Mouse (Mus musculus): Measurements from ENCODE around the gene Fam173a. TPM values are rescaled to one million over a fixed set of nuclear protein-coding genes. Genes with fewer than 3 reads are reported as not detected.

Gene Fam173a
- 146 and 178 TPM in 2 replicates for polyA plus RNA-seq (2015; fragmentation: Nextera tagmentation; extraction: Ambion mirVana)

DNA sequence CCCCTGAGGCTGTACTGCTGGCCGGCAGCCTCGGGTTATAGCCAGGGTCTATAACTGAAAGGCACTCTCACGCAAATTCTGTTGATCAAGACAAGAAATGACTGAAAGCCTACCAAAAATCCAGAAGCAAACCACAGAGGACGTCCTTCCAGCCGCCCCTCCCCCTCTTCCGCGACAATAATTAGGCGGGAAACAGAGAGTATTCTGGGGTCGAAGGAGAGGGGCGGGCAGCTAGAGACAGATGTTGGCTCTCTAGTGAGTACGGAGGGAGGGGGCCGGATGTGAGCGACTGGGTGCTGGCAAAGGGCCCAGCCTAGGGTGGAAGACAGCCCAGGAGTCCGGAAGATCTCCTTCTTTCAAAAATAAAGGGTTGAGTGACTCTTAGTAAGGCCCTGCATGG is at the start of gene Fam173a:
Fam173a (minus strand) TSS at position 287 of the 400 bp plus-strand sequence.

DNA sequence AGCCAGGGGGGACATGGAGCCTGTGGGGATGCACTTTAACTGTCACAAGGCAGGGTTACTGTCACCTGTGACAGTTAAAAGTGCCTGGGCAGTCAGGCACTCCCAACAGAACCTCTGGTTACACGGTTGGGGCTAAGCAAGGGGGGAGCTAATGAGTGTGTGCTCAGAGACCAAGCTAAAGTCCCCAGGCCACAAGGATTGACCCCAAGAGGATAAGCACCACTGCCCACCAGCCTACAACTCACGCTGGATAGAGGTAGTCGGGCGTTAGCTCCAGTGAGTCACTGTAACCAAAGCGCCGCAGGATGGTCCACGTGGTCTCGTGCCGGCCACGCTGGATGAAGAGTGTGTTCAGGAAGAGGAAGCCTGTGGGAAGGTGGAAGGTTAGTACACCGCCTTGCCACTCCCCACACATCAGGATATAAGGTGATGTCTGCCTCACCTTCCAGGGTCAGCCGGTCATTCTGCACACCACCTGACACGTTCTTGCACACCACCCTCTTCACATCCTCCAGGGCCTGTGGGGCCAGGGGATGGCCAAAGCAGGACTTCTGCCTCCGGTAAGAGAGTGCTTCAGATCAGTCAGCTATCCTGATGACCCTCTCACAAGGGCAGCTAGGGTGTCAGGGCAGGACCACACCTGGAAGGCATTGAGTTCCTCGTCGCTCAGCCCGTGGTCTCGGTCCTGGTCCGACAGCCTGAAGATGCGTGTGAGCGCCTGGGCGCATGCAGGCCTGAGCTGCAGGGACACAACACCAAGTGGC is 48.6 kb upstream of the Fam173a start, which contains the start of gene Gm20683:
Gm20683 (minus strand) TSS at position 647 of the 764 bp plus-strand sequence.

DNA sequence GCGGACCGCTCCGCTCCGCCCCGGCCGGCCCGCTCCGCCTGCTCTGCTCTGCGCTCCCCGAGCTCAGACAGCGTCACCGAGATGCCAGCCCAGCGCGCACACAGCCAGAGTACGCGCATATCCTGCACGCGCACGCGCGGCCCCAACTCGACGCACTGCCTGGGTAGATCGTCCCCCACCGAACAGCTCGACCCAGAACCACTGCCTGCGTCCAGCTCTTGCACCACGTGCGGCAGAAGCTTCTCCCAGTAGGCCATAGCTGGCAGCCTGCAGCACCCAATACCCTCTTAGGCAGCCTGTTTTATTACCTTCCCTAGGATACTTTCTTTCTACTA is 44.3 kb upstream of the Fam173a start, which contains the start of gene Rhbdl1:
Rhbdl1 (minus strand) TSS at position 220 of the 335 bp plus-strand sequence.

DNA sequence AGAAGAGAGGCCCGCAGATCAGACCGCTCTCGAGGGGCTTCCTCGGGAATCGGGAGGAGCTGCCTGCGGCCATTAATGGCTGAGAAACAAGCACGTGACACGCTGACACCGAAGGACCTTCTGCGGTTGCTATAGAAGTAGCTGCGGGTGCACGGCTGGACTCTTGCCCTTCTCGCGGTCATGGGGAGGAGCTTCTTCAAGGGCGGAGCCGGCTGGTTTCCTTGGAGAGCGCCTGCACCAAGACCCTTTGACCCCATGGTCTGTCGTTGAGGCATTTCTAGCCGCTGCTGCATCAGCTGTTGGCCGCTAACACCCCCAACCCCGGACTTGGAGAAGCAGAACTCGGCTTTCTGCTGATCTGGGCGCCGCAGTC is 40.6 kb upstream of the Fam173a start, which contains the start of gene Stub1:
Stub1 (minus strand) TSS at position 114 of the 373 bp plus-strand sequence.

DNA sequence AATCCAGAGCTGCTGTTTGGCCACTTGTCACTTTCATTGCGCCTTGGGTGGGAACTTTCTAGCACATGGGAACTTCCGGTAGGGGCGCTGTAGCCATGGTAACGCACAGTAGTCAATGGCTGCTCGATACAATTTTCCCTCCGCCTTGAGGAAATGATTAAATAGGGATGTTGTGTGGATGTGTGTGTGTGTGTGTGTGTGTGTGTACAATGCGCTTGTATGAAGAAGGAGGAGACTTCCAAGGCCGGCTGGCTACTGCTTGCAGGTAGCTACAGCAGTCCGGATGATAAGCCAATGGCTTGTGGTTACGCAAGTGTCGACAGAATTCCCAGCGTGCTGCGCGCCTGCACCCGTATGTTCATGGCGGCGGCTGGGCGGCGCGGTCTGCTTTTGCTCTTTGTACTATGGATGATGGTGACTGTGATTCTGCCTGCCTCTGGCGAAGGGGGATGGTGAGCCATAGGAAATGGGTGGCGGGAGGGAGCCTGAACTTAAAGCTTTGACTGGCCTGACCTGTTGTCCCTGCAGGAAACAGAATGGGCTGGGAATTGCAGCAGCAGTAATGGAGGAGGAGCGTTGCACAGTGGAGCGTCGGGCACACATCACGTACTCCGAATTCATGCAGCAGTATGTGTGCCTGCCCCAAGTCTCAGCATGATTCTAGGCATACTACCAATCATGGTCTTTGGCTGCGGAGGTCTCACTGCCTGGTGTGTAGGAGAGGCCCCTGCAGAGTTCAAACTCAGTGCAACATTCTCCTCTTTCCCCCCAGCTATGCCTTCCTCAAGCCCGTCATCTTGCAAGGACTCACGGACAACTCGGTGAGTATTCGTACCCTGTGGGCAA is 36.2 kb upstream of the Fam173a start, which contains the start of gene Jmjd8:
Jmjd8 (plus strand) TSS at position 156 of the 846 bp plus-strand sequence.

DNA sequence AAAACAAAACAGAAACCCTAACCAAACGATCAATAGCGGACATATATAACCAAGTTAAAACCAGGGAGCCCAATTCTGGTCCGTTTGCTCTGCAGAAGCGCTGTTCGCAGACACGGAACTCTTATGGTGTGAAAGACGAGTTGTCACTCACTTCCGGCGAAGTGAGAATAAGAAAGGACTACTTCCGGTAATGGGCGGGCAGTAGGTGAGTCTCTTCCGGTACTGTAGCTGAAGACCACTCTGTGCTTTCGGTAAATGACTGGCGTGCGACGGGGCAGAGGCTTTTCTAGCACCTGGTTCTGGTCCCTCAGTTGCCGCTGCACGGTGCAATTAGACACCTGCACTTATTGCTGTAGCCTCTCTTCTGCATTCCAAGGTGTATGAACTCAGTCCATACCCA is 30.8 kb upstream of the Fam173a start, which contains the start of gene Wdr24:
Wdr24 (plus strand) TSS at position 176 of the 400 bp plus-strand sequence.

DNA sequence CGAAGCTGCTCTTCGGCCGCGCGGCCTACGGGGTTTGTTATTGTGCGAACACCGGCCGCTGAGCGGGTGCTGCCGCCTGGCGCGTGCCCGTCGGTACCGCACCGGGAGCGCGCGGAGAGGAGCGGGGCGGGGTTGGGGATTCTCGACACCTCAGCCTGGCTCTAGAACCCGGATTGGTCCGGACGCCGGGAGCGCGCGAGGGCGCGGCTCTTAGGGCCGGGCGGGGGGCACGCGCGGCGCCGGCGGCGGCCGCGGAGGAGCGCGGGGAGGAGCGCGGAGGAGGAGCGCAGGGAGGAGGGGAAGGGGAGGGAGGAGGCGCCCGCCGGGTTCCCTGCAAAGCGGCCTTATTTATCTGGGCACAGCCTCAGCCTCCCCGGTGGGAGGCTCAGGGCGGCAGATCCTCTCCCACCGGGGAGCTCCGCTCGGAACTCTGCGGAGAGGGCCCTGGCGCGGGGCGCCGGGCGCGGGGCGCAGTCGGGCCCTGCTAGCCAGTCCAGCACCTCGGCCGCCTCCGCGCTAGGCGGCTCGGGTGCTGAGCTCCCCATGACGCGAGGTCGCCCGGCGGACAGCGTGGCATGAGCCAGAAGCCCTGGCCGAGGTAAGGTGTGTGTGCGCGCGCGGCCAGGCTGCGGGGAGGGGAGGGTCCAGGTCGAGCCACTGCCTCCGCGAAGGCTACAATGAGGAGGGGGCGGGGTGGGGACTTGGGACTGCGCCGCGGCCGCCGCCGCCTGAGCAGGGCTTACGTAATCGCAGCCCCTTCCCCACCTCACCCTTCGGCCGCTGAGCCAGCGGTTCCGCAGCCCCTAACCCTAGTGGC is 16.3 kb upstream of the Fam173a start, which contains the start of gene Fbxl16:
Fbxl16 (plus strand) TSS at position 297 of the 817 bp plus-strand sequence.

DNA sequence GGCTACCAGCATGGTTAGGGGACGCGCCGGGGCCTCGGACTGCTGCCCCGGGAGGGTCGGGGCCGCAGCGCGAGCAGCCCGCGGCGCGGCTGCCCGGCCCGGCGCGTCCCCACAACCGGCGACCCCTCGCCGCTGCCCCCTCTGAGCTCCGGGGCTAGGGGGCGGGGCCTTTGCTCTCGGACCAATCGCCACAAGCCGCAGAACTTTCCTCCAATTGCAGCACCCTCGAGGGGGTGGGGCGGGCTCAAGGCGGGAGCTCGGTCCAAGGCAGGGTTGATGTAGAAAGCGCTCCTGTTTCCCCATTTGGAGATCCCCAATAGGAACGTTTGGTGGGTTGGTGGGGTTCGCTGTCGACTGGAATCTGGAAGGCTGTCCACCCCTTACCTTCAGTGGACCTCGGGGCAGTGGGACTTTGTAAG is 4.3 kb upstream of the Fam173a start, which contains the start of gene Metrn:
Metrn (minus strand) TSS at position 186 of the 419 bp plus-strand sequence.

DNA sequence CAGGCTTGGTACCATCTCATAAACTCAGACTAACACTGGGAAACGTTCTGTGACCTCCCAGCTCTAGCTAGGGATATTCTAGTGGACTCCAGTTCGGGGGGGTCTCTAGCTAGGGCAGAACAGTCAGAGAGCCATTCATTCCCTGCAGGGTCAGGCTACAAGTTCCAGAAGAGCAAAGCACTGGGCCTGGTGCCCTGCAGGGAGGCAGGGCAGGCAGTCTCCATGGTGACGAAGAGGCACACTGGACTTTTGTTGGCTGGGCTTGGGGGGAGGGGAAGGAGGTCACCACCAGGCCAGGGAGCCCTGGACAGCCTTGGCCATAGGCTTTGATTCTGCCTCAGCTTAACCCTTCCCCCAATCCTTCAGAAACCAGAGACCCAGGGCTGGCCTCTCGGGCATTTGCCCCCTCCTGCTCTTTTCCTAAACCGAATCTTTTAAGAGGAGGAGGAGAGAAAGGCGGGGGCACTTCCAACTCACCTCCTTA is 3.0 kb upstream of the Fam173a start, which contains the start of gene AC134908.4:
AC134908.4 (minus strand) TSS at position 51 of the 484 bp plus-strand sequence.

DNA sequence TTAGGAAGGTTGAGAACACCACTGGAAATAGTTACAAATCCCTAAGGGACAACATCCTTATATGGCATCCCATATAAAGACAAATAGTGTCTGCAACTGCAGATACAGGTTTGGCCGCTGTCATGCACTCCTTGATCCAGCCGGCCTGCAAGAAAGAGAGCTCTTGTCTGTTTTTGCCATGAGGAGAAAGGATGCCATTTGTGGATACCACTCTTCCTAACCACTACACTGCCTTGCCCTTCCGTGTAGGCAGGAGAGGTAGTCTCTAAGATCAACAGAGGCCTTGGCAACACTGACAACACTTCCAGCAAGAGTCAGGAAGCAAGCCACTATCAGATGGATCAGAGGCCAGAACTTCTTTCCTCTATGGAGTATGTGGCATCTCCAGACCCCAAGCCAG is 6.4 kb downstream of the Fam173a start, which contains the start of gene Ccdc78:
Ccdc78 (plus strand) TSS at position 301 of the 400 bp plus-strand sequence.

DNA sequence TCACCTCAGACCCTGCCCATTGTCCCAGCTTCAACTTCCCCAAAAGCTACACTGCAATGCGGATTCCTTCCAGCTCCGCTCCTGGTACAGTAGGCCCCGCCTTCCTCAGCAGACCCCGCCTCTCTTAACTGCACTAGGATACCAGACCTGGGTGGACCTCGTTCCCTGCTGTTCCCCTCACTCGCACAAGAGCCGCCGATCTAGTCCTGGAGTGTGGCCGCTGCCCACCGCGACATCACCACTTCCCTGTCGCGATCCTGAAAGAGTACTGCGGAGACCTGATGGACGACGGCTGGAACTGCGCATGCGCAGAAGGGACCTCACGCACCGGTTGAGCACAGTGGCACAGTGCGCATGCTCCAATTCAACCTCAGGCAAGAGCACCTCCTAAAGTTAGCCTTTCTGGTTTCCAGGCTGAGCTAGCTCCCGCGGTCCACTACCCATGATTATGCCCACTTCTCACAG is 7.4 kb downstream of the Fam173a start, which contains the start of gene Haghl:
Haghl (minus strand) TSS at position 393 of the 465 bp plus-strand sequence.

DNA sequence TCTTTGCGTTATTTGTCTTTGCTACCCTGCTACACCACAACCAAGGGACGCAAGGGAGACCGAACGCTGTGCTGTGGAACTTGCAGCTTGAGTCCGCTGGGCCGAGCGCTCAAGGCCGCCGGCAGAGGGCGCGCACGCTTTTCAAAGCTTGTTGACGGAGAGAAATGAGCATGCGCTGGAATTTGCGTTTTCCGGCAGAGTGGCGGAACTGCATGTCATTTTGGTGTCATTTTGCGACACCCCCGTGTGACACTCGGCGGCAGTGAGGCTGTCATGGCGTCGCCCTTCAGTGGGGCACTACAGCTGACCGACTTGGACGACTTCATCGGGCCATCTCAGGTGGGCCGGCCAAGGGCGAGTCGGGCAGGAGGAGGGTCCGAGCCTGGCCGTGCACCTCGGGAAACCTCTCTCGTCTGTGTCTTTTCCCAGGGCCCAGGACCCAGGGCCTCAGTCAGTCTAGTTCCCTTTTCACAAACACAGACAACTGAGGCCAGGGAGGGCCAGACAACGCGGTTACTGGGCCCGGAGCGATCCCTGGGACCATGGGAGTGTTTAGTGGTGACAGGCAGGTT is 19.1 kb downstream of the Fam173a start, which contains the start of gene Narfl:
Narfl (plus strand) TSS at position 228 of the 572 bp plus-strand sequence.

DNA sequence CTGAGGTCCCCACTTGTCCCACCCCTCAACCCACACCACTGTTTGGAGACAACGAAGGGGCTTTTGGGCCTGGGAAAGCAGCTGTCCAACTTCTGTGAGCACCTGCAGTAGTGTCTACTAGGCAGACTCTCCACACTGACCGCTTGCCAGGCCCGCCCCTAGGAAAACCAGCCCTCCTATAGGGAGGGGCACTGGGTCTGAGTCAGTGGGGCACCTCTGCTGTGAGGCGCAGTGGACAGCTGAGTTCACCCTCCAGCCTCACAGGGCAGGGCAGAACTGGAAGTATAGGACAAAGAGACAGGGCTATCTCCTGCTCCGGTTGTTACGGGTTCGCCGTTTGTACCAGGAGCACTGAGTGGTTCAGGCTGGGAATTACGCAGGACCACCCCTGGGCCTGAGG is 38.5 kb downstream of the Fam173a start, which contains the start of gene Msln:
Msln (minus strand) TSS at position 138 of the 400 bp plus-strand sequence.

Small RNA genes within 50 kb of the gene (microRNA-seq; reads per million reads assigned to microRNA genes)
- gene Gm25083 (ENCODE audit: borderline replicate concordance, insufficient number of aligned reads) (not detected), gene Mir3082 (ENCODE audit: borderline replicate concordance, insufficient number of aligned reads) (not detected), gene Mir6966 (ENCODE audit: borderline replicate concordance, insufficient number of aligned reads) (not detected)

Other genes with a start within 250 kb of the Fam173a start
- gene Sox8, start 222.2 kb downstream of the Fam173a start, polyA plus RNA-seq (2015; fragmentation: Nextera tagmentation; extraction: Ambion mirVana): 2.1 and 2.4 TPM in 2 replicates
- 16.2 and 32.9 TPM in 2 replicates for gene Lmf1, start 213.8 kb downstream of the Fam173a start, polyA plus RNA-seq (2015; fragmentation: Nextera tagmentation; extraction: Ambion mirVana)
- 5.1 and 5.4 TPM in 2 replicates for gene Gng13, start 75.7 kb downstream of the Fam173a start, polyA plus RNA-seq (2015; fragmentation: Nextera tagmentation; extraction: Ambion mirVana)
- 4.2 and 6.3 TPM in 2 replicates for gene Chtf18, start 65.5 kb downstream of the Fam173a start, polyA plus RNA-seq (2015; fragmentation: Nextera tagmentation; extraction: Ambion mirVana)
- 12.5 and 19.9 TPM in 2 replicates for gene Rpusd1, start 65.2 kb downstream of the Fam173a start, polyA plus RNA-seq (2015; fragmentation: Nextera tagmentation; extraction: Ambion mirVana)
- 0.17 TPM in 1 of 2 replicates, not detected in the other for gene Mslnl, start 56.9 kb downstream of the Fam173a start, polyA plus RNA-seq (2015; fragmentation: Nextera tagmentation; extraction: Ambion mirVana)
- gene Msln, start 38.5 kb downstream of the Fam173a start, polyA plus RNA-seq (2015; fragmentation: Nextera tagmentation; extraction: Ambion mirVana): 58.7 and 63.7 TPM in 2 replicates
- 21.6 and 30.4 TPM in 2 replicates for gene Narfl, start 19.1 kb downstream of the Fam173a start, polyA plus RNA-seq (2015; fragmentation: Nextera tagmentation; extraction: Ambion mirVana)
- 56.7 and 71.7 TPM in 2 replicates for gene Haghl, start 7.2 kb downstream of the Fam173a start, polyA plus RNA-seq (2015; fragmentation: Nextera tagmentation; extraction: Ambion mirVana)
- 0.35 and 0.36 TPM in 2 replicates for gene Ccdc78, start 6.3 kb downstream of the Fam173a start, polyA plus RNA-seq (2015; fragmentation: Nextera tagmentation; extraction: Ambion mirVana)
- 0.39 TPM in 1 of 2 replicates, not detected in the other for gene AC134908.4, start 2.8 kb upstream of the Fam173a start, polyA plus RNA-seq (2015; fragmentation: Nextera tagmentation; extraction: Ambion mirVana)
- 63.7 and 96.9 TPM in 2 replicates for gene Metrn, start 4.2 kb upstream of the Fam173a start, polyA plus RNA-seq (2015; fragmentation: Nextera tagmentation; extraction: Ambion mirVana)
- 12.1 and 14.1 TPM in 2 replicates for gene Fbxl16, start 16.2 kb upstream of the Fam173a start, polyA plus RNA-seq (2015; fragmentation: Nextera tagmentation; extraction: Ambion mirVana)
- 10.9 and 18.4 TPM in 2 replicates for gene Wdr24, start 30.7 kb upstream of the Fam173a start, polyA plus RNA-seq (2015; fragmentation: Nextera tagmentation; extraction: Ambion mirVana)
- gene Jmjd8, start 36.0 kb upstream of the Fam173a start, polyA plus RNA-seq (2015; fragmentation: Nextera tagmentation; extraction: Ambion mirVana): 28.9 and 42.7 TPM in 2 replicates
- gene Stub1, start 40.5 kb upstream of the Fam173a start, polyA plus RNA-seq (2015; fragmentation: Nextera tagmentation; extraction: Ambion mirVana): 212 and 318 TPM in 2 replicates
- gene Rhbdl1, start 44.4 kb upstream of the Fam173a start, polyA plus RNA-seq (2015; fragmentation: Nextera tagmentation; extraction: Ambion mirVana): 11.7 and 16.4 TPM in 2 replicates
- 2.3 and 4.6 TPM in 2 replicates for gene Gm20683, start 48.9 kb upstream of the Fam173a start, polyA plus RNA-seq (2015; fragmentation: Nextera tagmentation; extraction: Ambion mirVana)
- 10.4 and 18.4 TPM in 2 replicates for gene Rhot2, start 52.0 kb upstream of the Fam173a start, polyA plus RNA-seq (2015; fragmentation: Nextera tagmentation; extraction: Ambion mirVana)
- gene Wdr90, start 68.6 kb upstream of the Fam173a start, polyA plus RNA-seq (2015; fragmentation: Nextera tagmentation; extraction: Ambion mirVana): 7.4 and 12.5 TPM in 2 replicates
- gene Mcrip2, start 75.9 kb upstream of the Fam173a start, polyA plus RNA-seq (2015; fragmentation: Nextera tagmentation; extraction: Ambion mirVana): 272 and 300 TPM in 2 replicates
- 88.6 and 139 TPM in 2 replicates for gene Mettl26, start 82.2 kb upstream of the Fam173a start, polyA plus RNA-seq (2015; fragmentation: Nextera tagmentation; extraction: Ambion mirVana)
- 0.36 and 0.51 TPM in 2 replicates for gene Wfikkn1, start 88.0 kb upstream of the Fam173a start, polyA plus RNA-seq (2015; fragmentation: Nextera tagmentation; extraction: Ambion mirVana)
- gene Rab40c, start 126.8 kb upstream of the Fam173a start, polyA plus RNA-seq (2015; fragmentation: Nextera tagmentation; extraction: Ambion mirVana): 20.0 and 27.4 TPM in 2 replicates
- gene Pigq, start 152.0 kb upstream of the Fam173a start, polyA plus RNA-seq (2015; fragmentation: Nextera tagmentation; extraction: Ambion mirVana): 35.6 and 46.1 TPM in 2 replicates
- gene Nhlrc4, start 152.1 kb upstream of the Fam173a start, polyA plus RNA-seq (2015; fragmentation: Nextera tagmentation; extraction: Ambion mirVana): 0.18 TPM in 1 of 2 replicates, not detected in the other
- 0.21 TPM in 1 of 2 replicates, not detected in the other for gene A930017K11Rik, start 159.7 kb upstream of the Fam173a start, polyA plus RNA-seq (2015; fragmentation: Nextera tagmentation; extraction: Ambion mirVana)
- gene Capn15, start 192.9 kb upstream of the Fam173a start, polyA plus RNA-seq (2015; fragmentation: Nextera tagmentation; extraction: Ambion mirVana): 9.1 and 11.3 TPM in 2 replicates

Data from adrenal gland, postnatal 0 days (tissue).